In the genomic region with DNA sequence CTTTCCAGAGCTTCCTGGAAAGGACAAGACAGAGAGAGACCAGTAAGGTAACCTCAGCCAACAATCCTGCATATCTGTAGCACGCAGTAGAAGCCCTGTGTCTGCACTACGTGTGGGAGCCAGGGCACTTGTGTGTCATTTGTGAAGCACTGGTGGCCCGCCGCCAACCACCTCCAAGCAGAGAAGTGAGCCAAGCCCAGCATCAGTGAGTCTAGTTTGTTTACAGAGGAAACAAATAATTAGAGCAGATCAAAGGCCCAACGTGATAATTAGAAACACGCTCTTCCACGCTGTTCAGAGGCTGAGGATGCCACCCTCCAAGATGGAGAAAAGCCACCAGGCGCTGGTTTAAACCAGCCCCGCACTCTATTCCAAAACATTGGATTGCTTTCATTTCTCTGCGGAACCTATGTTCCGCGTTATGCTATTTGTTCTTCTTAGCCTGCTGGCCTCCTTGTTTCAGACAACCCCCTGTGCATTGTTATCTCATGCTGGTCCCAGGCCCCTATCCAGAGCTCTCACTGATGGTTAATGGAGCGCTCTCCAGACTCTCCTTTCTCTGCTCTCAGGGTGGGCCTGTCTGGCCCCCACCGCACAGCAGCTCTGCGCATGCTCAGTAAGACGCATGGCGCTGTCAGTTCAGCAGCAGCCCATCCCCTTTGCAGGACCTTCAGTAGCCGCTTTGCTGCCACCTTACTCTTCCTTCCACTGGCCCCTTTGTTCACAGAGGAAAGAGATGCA, we compare ENCODE assay signal across 9 mouse cellular contexts.
A peak's percentile ranks its signal among the peaks of the same experiment; 100 is the strongest.
DNase-seq lines count a peak whose midpoint lies in the region; ATAC-seq and TF ChIP-seq lines count a peak whose summit lies in the region.
"Had no signal": no experiment of that assay in that cellular context is flagged by ENCODE, and none has a peak within 500 bp of the region (broad histone marks: within the 10 kb centered on the region; RNA-seq: fewer than 3 reads in every experiment).

No protein-coding gene starts in this region.

- H3K4me3 ChIP-seq in intestine, embryonic 15.5 days (replicated peaks): 0 out of 2 replicates have a peak overlapping the region, but pooled peaks have one; percentile 9
- peak overlapping the region; percentile 18 for H3K4me3 ChIP-seq in stomach, postnatal 0 days (ENCODE audit: low read depth, low read length)

- no peak for TF ChIP-seq CTCF in stomach, postnatal 0 days (IDR thresholded peaks at IDR 0.05; ENCODE audit: low read depth)

- 0 out of 2 replicates have a peak, but pooled peaks cover 3% of the 10 kb centered on the region for H3K4me1 ChIP-seq in intestine, embryonic 15.5 days (replicated peaks)
- H3K4me1 ChIP-seq in stomach, postnatal 0 days (replicated peaks; ENCODE audit: control insufficient read depth, insufficient read depth): no peaks in the 10 kb centered on the region

- peak; percentile 38 to 53 for DNase-seq in left cerebral cortex, postnatal 14 days (ENCODE audit: low spot score in 2 of 2)
- no peak for DNase-seq in left cerebral cortex, adult 11 months (ENCODE audit: low spot score)
- peak; percentile 80 for DNase-seq in cerebellum, adult 9-10 months
- DNase-seq in forelimb bud, embryonic 11.5 days (ENCODE audit: low read depth, low spot score): peak; percentile 53
- DNase-seq in lung, postnatal 10 days: peak; percentile 69
- DNase-seq in stomach, postnatal 0 days (ENCODE audit: low spot score): no peak
- DNase-seq in frontal cortex, postnatal 36 days (ENCODE audit: low spot score in 2 of 2): no peak

- intact Hi-C loops in left cerebral cortex, postnatal 14 days (cut with DNase I): no loop called here

- peak; percentile 41; the same call in 1 of the 2 replicates for ATAC-seq in intestine, embryonic 15.5 days
- ATAC-seq in stomach, postnatal 0 days (ENCODE audit: low FRiP score, low TSS enrichment): 0 out of 2 replicates have a peak, but pooled peaks have one; percentile 47
- ATAC-seq: Patski had no signal

- 48% methylated on average over 18 of the region's 18 CpGs for WGBS in intestine, embryonic 15.5 days
- WGBS in stomach, postnatal 0 days: 45% methylated on average over 18 of the region's 18 CpGs

- no peaks in the 10 kb centered on the region for H3K27me3 ChIP-seq in intestine, embryonic 15.5 days (replicated peaks)
- no peaks in the 10 kb centered on the region for H3K27me3 ChIP-seq in stomach, postnatal 0 days (ENCODE audit: control insufficient read depth, insufficient read depth, low read length)

- H3K9ac ChIP-seq in intestine, embryonic 15.5 days: no peak overlapping the region
- no peak overlapping the region for H3K9ac ChIP-seq in stomach, postnatal 0 days (ENCODE audit: low read length)

- H3K27ac ChIP-seq in intestine, embryonic 15.5 days: no peak overlapping the region
- no peak overlapping the region for H3K27ac ChIP-seq in stomach, postnatal 0 days (replicated peaks)

- TF ChIP-seq EP300 in stomach, postnatal 0 days (optimal IDR thresholded peaks at IDR 0.05): no peak

- H3K36me3 ChIP-seq in intestine, embryonic 15.5 days: no peaks in the 10 kb centered on the region
- H3K36me3 ChIP-seq in stomach, postnatal 0 days (ENCODE audit: control insufficient read depth, insufficient read depth, low read length): no peaks in the 10 kb centered on the region

- H3K4me2 ChIP-seq in intestine, embryonic 15.5 days (replicated peaks): peak overlapping the region; percentile 41
- H3K4me2 ChIP-seq in stomach, postnatal 0 days (replicated peaks; ENCODE audit: low read depth): peak overlapping the region; percentile 38

- H3K9me3 ChIP-seq in intestine, embryonic 15.5 days: no peaks in the 10 kb centered on the region
- no peaks in the 10 kb centered on the region for H3K9me3 ChIP-seq in stomach, postnatal 0 days (ENCODE audit: control insufficient read depth, low read length)

Comparison
In these comparisons a context has a peak if more than half of its experiments do, and no peak if none do; other contexts are left out.
1. DNase-seq: peak in left cerebral cortex, postnatal 14 days (2 of 2), cerebellum, adult 9-10 months (single experiment), forelimb bud, embryonic 11.5 days (single experiment) and lung, postnatal 10 days (single experiment); none in left cerebral cortex, adult 11 months (single experiment), stomach, postnatal 0 days (single experiment) and frontal cortex, postnatal 36 days (0 of 2).